Mouse (Mus musculus): ENCODE data around the gene Pla2g5.
"Not testable (repeated sequence)": the region's sequence is repeated elsewhere in the genome, so short reads cannot be mapped to it uniquely, and the experiment has no call there.

Gene Pla2g5

DNA sequence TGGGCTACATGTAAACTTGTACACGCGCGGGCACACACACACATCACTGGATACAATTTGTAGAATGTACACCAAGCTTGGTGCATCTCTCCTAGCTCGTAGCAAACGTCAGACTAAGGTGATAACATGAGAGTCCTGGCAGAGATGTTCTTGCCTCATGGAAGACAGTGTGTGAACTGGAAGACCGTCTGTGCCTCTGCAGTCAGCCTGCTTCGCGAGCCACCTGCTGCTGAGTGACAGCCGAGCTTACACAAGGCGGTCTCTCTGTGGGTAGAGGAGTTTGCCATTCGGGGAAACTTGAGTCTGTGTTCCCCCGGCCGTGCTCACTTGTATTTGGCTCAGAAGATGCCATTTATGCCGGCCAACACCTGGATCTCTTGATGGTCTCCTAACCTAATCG, 4.8 kb downstream of the Pla2g5 start:
- no peak for DNase-seq (ENCODE audit: extremely low read depth, low read depth)

- peak; percentile 63 for DNase-seq (ENCODE audit: extremely low read depth, low read depth)
These were observed 5.7 kb downstream of the Pla2g5 start for GRCm38 (mm10) chr4:138857576-138857975.

- peak; percentile 87 for DNase-seq (ENCODE audit: extremely low read depth, low read depth)
These were observed 6.8 kb downstream of the Pla2g5 start for GRCm38 (mm10) chr4:138856491-138856890.

DNA sequence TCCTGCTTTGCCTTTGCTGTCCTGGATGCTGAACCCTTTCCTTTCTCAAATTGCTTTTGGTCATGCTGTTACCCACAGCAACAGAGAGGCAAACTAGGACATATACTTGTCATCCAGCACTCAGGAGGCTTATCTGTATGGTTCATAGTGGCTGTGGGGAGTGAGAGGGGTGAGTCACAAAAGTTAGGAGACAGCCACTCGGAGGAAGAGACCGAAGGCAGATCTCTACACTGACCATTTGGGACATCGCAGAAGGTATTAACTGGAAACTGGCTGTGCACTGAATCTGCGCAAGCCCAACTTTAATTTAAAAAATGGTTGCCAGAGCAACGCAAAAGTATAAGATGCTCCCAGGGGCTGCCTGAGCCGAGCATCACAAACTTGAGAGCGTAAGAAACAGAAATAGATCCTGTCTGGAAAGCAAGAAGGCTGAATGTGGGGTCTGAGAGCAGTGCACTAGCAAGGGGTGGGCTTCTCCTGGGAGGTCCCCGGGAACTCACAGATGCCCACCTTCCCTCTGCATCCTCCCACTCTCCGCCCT, 8.1 kb downstream of the Pla2g5 start:
- no peak for DNase-seq (ENCODE audit: extremely low read depth, low read depth)

DNA sequence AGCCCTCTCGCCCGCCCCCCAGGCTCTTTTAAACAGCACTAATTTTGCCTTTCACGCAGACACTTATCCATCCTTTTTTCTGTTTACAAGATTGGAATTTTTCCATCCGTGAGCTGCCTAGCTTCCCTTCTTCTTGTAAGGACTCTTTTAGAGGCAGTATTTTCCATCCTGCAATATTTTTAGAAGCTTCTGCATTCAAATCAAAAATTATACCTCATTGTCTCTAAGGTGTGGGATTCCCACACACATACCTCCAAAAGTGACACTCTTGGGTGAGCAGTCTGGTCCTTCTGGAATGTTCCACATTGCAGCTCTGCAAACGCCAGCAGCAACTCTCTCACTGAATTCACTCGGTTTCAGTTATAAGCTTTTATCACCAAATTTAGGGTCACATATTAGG, 10.3 kb downstream of the Pla2g5 start:
- no peak for DNase-seq (ENCODE audit: extremely low read depth, low read depth)

- DNase-seq (ENCODE audit: extremely low read depth, low read depth): no peak
These were observed 11.8 kb downstream of the Pla2g5 start for GRCm38 (mm10) chr4:138851463-138851862.

DNA sequence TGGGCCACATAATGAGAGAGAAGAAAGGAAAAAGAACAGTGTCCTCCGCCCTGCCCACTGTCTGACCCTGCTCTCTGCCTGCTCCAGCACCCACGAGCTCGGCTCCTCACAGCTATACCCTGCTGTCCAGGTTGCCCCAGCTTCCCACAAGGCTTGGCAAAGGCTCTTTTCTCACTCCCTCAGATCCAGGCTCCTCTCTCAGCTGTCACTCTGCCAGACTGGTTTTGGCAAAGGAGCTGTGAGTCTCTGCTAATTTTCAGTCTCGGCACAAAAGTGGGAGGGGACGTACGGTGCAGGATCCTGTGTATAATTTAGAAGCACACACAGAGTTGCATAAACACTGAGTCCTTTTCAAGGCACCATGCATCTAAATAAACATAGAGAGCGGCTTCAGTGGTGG, 21.9 kb downstream of the Pla2g5 start:
- DNase-seq (ENCODE audit: extremely low read depth, low read depth): no peak

DNA sequence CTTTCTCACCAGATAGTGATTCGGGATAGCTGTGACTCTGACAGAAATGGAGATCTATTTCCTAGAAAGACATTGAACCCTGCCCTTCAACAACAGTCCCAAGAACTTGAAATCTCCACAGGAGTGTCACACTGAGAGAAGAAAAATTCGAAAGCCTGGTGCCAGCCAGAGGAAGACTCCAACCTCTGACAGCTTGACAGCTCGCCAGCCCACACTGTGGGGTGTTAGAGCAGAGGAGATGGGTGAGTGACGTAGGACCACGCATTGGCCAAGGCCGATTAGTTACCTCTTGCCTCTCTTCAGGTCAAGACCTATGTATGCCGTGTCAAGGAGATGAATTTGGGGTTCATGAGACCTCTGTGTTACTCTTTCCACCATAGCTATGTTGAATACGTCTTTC, 22.6 kb downstream of the Pla2g5 start:
- no peak for DNase-seq (ENCODE audit: extremely low read depth, low read depth)

DNA sequence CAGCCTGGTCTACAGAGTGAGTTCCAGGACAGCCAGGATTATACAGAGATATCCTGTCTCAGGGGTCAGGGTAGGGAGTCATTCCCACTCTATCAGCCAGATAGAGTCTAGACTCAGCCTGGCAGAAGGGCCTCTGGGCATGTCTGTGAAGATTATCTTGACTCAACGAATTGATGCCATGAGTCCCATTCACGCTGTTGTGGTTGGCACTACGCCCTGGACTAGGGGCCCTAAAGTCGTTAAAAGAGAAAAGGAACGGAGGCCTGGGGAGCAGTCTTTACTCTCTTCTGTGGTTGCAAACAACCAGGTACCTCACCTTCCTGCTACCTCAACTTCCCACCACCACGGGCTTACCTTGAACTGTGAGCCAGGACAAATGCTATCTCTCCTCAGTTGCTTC, 23.5 kb downstream of the Pla2g5 start:
- DNase-seq (ENCODE audit: extremely low read depth, low read depth): no peak

DNA sequence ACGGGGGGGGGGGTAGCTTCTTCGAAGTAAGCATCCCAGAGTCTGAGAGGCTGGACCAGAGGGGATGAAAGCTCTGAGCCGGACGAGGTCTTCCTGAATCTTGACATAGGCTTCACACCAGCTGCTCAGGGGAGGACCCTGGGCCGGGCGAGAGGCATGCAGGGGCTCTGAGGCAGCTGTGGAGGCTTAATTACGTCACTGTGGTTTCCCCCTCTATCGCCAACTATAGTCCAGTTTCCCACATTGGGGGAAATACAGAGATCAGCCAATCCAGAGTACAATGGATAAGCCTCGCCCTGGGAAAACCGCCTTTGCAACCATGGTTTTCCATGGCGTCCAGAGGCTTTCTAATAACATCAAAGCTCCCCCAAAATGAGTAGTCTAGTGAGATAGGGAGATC, 36.1 kb downstream of the Pla2g5 start:
- DNase-seq (ENCODE audit: extremely low read depth, low read depth): no peak

- DNase-seq (ENCODE audit: extremely low read depth, low read depth): no peak
These were observed 37.3 kb downstream of the Pla2g5 start for GRCm38 (mm10) chr4:138825751-138826567.

DNA sequence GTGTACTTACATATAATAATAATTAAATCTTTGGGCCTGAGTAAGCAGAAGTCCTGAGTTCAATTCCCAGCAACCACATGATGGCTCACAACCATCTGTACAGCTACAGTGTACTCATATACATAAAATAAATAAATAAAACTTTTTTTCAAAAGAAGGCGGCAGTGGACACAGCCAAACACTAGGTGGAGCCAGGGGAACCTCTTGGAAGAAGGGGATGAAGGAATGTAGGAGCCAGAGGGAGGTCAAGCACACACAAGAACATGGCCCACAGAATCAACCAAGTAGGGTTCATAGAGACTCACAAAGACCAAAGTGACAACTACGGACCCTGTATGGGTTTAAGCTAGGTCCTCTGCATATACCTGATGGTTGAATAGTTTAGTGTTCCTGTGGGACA, 38.6 kb downstream of the Pla2g5 start:
- no peak for DNase-seq (ENCODE audit: extremely low read depth, low read depth)

DNA sequence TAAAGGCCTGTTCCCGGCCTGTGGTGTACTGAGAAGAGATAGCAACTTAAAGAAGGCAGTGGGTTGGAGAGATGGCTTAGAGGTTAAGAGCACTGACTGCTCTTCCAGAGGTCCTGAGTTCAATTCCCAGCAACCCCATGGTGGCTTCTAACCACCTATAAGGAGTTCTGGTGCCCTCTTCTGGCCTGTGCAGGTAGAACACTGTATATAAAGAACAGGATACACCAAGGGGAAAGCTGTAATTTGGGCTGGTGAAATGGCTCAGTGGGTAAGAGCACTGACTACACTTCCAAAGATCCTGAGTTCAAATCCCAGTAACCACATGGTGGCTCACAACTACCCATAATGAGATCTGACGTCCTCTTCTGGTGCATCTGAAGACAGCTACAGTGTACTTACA, 39.1 kb downstream of the Pla2g5 start:
- not testable (repeated sequence) for DNase-seq (ENCODE audit: extremely low read depth, low read depth)

DNA sequence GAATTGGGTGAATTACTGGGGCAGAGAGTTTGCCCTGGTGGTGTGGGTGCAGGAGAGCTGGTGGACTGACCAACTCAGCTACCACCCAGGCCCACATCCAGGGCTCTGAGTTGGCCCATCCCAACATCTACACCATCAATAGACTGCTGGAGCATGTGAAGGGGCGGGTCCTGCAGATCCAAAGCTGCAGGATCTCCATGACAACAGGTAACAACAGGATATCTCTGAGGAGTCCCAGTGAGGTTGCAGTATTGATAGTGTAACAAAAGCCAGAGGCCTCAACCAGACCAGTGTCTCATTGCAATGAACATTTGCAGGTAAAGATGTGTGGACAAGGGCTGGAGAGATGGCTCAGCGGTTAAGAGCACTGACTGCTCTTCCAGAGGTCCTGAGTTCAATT, 42.2 kb downstream of the Pla2g5 start:
- DNase-seq (ENCODE audit: extremely low read depth, low read depth): no peak

DNA sequence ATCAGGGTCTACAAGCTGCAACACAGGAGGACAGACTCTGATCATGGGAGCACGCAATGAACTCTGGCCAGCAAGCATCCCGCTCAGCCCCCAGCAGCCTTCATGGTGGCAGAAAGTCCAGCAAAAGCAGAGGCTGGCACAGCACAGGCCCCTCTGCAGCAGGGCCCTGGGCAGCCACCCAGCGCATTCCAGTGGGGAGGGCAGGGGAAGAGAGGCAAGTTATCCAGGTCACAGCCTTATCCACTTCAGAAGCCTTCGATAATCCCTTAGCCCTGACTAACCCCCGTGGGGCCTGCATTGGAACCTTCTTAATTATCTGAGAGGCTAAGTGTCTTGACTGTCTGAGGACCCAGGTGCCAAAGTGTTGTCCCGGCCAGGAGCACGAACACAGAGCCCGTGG, 44.2 kb downstream of the Pla2g5 start:
- no peak for DNase-seq (ENCODE audit: extremely low read depth, low read depth)

GRCm38 (mm10) chr4:138817736-138818135, 45.5 kb downstream of the Pla2g5 start:
- DNase-seq (ENCODE audit: extremely low read depth, low read depth): no peak

DNA sequence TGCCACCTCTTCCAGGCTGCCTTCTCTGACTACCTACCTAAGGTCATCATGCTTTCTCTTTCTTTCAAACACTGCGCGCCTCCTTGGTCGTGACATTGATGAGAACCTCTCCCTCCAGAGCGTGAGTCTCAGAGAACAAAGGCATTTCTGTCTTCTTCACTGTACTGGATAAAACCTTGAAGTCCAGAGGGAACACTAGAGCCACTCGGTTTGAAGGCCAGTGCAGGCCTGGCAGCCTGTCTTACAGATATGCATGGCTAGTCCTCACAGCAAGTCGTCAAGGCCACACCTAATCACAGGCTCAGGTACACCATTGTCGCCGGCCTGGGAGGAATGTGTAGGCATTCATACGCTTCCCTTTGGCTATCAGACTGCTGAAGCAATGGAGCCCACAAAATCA, 47.1 kb downstream of the Pla2g5 start:
- no peak for DNase-seq (ENCODE audit: extremely low read depth, low read depth)

DNA sequence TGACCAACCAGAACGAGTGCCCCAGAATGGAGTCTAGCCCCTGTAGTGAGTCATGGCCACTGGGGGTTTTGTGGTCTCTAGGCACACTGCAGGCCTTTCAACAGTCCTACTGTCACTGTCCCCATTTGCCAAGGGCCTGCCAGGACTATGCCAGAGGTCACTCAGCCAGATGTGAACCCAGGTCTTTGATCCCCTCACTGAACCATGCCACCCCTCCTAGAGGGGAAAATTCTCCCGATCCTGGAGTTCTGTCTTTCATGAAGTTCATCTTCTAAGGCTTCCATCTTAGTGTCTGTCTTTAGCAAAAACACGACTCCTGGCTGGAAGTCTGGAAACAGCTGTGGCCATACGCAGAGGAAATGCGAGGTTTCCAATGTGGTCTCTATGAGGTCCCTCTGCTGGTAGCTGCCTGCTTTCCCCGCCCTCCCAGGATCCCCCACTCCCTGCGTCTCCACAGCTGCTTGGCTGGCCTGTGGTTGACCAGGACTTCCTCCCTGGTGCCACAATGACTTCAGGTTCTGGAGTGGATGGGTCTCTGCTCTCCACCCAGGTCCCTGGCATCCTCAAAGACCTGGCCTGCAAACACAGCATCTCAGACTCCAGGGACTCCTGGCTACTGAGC, 56.3 kb downstream of the Pla2g5 start:
- no peak for DNase-seq (ENCODE audit: extremely low read depth, low read depth)

- no peak for DNase-seq (ENCODE audit: extremely low read depth, low read depth)
These were observed 57.1 kb downstream of the Pla2g5 start for GRCm38 (mm10) chr4:138806160-138806559.

GRCm38 (mm10) chr4:138805248-138805647, 58.0 kb downstream of the Pla2g5 start:
- DNase-seq (ENCODE audit: extremely low read depth, low read depth): no peak

DNA sequence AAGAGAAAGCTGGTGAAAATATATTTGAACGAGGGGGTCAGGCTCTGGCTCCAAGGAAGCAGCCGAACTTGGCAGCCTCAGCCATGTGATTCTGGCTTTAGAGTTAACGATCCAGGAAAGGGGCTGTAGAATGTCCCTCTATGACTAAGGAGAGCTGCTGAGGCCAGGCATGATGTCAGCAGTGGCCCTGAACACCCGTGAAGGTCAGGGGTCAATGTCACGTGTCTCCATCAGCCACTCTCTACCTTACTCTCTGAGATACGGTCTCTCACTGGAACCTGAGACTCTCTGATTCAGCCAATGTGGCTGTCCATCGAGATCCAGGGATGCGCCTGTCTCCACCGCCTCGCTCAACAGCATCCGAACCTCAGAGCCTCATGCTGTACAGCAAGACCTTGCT, 60.4 kb downstream of the Pla2g5 start:
- no peak for DNase-seq (ENCODE audit: extremely low read depth, low read depth)

- DNase-seq (ENCODE audit: extremely low read depth, low read depth): no peak
These were observed 61.7 kb downstream of the Pla2g5 start for GRCm38 (mm10) chr4:138801631-138802030.

Measured in MEL-GATA-1-ER (cell line).